Mouse (Mus musculus) ES-Bruce4 (cell line): ENCODE results near the gene Pdzd2.

ENCODE experiments used
- CTCF ChIP-seq: IDR thresholded peaks from one replicate; pipeline ENCODE4 v1.8.1; 2011; ENCODE audit warnings: low read depth, low read length
- EP300 ChIP-seq: IDR thresholded peaks from 2 replicates; pipeline ENCODE4 v1.6.1; 2011; ENCODE audit warnings: low read depth, low read length; ENCODE audit not compliant: insufficient read depth
- POLR2A ChIP-seq: IDR thresholded peaks from one replicate; pipeline ENCODE4 v1.8.1; 2011; ENCODE audit warnings: low read length; ENCODE audit not compliant: insufficient read depth

DNA sequence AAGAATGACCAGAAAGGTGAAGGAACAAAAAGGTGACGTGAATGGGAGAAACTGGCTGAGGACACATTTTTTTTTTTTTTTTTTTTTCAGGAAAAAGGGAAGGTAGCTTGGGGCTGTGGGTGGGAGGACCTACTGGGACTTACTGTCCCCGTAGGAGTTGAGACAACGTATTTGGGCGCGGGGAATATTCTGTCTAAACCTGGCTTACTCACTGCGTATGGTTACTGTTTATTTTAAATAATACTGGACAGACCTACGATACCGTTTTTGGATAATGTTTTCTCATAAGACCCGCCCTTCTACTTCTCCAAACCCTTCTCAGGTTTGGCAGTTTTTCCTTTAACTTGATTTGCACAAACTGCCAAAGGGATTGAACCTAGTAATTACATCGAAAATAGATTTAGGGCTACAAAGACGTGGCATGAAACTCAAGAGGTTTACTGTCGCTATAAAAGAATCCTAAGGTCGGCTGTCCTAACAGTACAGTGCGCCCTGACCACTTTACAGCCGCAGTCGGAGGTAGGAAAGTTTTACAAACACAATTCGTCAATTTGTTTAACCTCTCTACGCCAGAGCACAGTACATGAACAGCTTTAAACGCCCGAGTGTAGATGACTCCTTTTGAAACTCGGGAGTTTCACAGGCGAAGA is 419.2 kb downstream of the Pdzd2 start:
- TF ChIP-seq CTCF = no peak
- no peak for TF ChIP-seq POLR2A
- no peak for TF ChIP-seq EP300
